Mouse (Mus musculus): ENCODE results near the gene Slc2a13. TPM values are rescaled to one million over a fixed set of nuclear protein-coding genes. Genes with fewer than 3 reads are reported as not detected.

Gene Slc2a13
- 0.83 TPM for polyA plus RNA-seq (2014; fragmentation: Illumina TruSeq; extraction: RNeasy Lipid Tissue Mini Kit (QIAGEN cat#74804); ENCODE audit: insufficient read depth, low read depth, low replicate concordance)

GRCm38 (mm10) chr15:91573111-91573538, at the start of gene Slc2a13:
TSS of gene Slc2a13 (minus strand) at chr15:91573261.

Other genes starting within 250 kb of the Slc2a13 start
- 29.9 TPM for gene Lrrk2, start 99.9 kb upstream of the Slc2a13 start, polyA plus RNA-seq (2014; fragmentation: Illumina TruSeq; extraction: RNeasy Lipid Tissue Mini Kit (QIAGEN cat#74804); ENCODE audit: insufficient read depth, low read depth, low replicate concordance)